Mouse (Mus musculus): ENCODE results near the gene Suv39h1.
"Not testable (repeated sequence)": the region's sequence is repeated elsewhere in the genome, so short reads cannot be mapped to it uniquely, and the experiment has no call there.

Suv39h1 gene

GRCm38 (mm10) chrX:8074430-8075014, at the start of gene Suv39h1:
Gene Suv39h1 (minus strand): TSS chrX:8074760.
- DNase-seq: peak; percentile 98

- DNase-seq: no peak
Measured at GRCm38 (mm10) chrX:8123821-8124470, 49.4 kb upstream of the Suv39h1 start.

GRCm38 (mm10) chrX:8117264-8117663, 42.7 kb upstream of the Suv39h1 start:
- no peak for DNase-seq

GRCm38 (mm10) chrX:8115275-8115674, 40.7 kb upstream of the Suv39h1 start:
- DNase-seq: no peak

- no peak for DNase-seq
Measured at GRCm38 (mm10) chrX:8105019-8105418, 30.5 kb upstream of the Suv39h1 start.

- DNase-seq: no peak
Measured at GRCm38 (mm10) chrX:8102213-8102668, 27.7 kb upstream of the Suv39h1 start.

GRCm38 (mm10) chrX:8101017-8101416, 26.5 kb upstream of the Suv39h1 start:
- peak; percentile 91 for DNase-seq

- no peak for DNase-seq
Measured at GRCm38 (mm10) chrX:8099435-8099834, 24.9 kb upstream of the Suv39h1 start.

- DNase-seq: peak; percentile 97
Measured at GRCm38 (mm10) chrX:8096787-8097242, 22.3 kb upstream of the Suv39h1 start.

GRCm38 (mm10) chrX:8096068-8096786, 21.7 kb upstream of the Suv39h1 start:
- DNase-seq: not testable (repeated sequence)

GRCm38 (mm10) chrX:8095546-8095945, 21.0 kb upstream of the Suv39h1 start:
- no peak for DNase-seq

- not testable (repeated sequence) for DNase-seq
Measured at GRCm38 (mm10) chrX:8090954-8091347, 16.4 kb upstream of the Suv39h1 start.

- DNase-seq: no peak
Measured at GRCm38 (mm10) chrX:8090346-8090953, 15.9 kb upstream of the Suv39h1 start, which contains the start of gene Was. Gene Was (minus strand): TSS chrX:8090498.

GRCm38 (mm10) chrX:8089746-8090145, 15.2 kb upstream of the Suv39h1 start:
- no peak for DNase-seq

GRCm38 (mm10) chrX:8085611-8086010, 11.1 kb upstream of the Suv39h1 start:
- no peak for DNase-seq

GRCm38 (mm10) chrX:8084771-8085259, 10.3 kb upstream of the Suv39h1 start:
- DNase-seq: no peak

- no peak for DNase-seq
Measured at GRCm38 (mm10) chrX:8075104-8075503, 544 bp upstream of the Suv39h1 start.

GRCm38 (mm10) chrX:8073881-8074429, 605 bp downstream of the Suv39h1 start:
- DNase-seq: no peak

GRCm38 (mm10) chrX:8069166-8069565, 5.4 kb downstream of the Suv39h1 start:
- DNase-seq: no peak

- not testable (repeated sequence) for DNase-seq
Measured at GRCm38 (mm10) chrX:8051044-8051781, 23.3 kb downstream of the Suv39h1 start.

- no peak for DNase-seq
Measured at GRCm38 (mm10) chrX:8033009-8033408, 41.6 kb downstream of the Suv39h1 start.

GRCm38 (mm10) chrX:8026811-8027210, 47.7 kb downstream of the Suv39h1 start:
- DNase-seq: no peak
